In the genomic region with DNA sequence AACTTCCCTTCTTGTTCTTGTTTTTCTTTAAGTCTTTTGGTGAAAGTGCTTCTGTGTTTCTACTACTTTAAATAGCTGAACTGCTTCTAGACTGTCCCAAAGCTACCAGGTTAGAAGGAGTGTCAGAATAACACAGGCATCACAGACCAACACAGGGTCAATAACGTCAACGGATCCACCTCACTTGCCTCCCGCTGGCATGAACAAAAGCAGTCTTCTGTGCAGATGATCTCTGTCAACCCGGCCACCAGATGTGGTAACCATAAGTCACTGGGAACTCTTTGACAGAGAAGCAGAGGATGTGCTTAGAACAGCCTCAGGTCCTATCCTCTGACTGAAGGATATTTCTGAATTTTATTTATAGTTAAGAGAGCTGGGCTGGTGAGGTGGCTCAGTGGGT, we compare ENCODE assay signal across 21 mouse cellular contexts.
A peak's percentile ranks its signal among the peaks of the same experiment; 100 is the strongest.
DNase-seq lines count a peak whose midpoint lies in the region; ATAC-seq and TF ChIP-seq lines count a peak whose summit lies in the region.
"Had no signal": no experiment of that assay in that cellular context is flagged by ENCODE, and none has a peak within 500 bp of the region (broad histone marks: within the 10 kb centered on the region; RNA-seq: fewer than 3 reads in every experiment).

No protein-coding gene starts in this region.

- peaks cover 10% of the 10 kb centered on the region for H3K36me3 ChIP-seq in heart, embryonic 13.5 days
- H3K36me3 ChIP-seq in heart, adult 2 months (ENCODE audit: control insufficient read depth, insufficient read depth, low read length), result no peaks in the 10 kb centered on the region
- no peaks in the 10 kb centered on the region for H3K36me3 ChIP-seq in heart, embryonic 16.5 days (ENCODE audit: control insufficient read depth, insufficient read depth)
- H3K36me3 ChIP-seq: heart, embryonic 10.5 days; hindbrain, embryonic 12.5 days; hindbrain, embryonic 15.5 days had no signal

- peaks cover 43% of the 10 kb centered on the region for H3K4me1 ChIP-seq in heart, embryonic 13.5 days
- peaks cover 3% of the 10 kb centered on the region; the same call in 1 of the 2 replicates for H3K4me1 ChIP-seq in heart, adult 2 months (ENCODE audit: control insufficient read depth, insufficient read depth, low read length)
- peaks cover 21% of the 10 kb centered on the region for H3K4me1 ChIP-seq in heart, embryonic 16.5 days (ENCODE audit: control insufficient read depth, insufficient read depth, low read length)
- H3K4me1 ChIP-seq in lung, adult 2 months (ENCODE audit: control insufficient read depth, insufficient read depth, low read length), result peaks cover 3% of the 10 kb centered on the region; the same call in 1 of the 2 replicates
- H3K4me1 ChIP-seq: hindbrain, embryonic 12.5 days; hindbrain, embryonic 15.5 days had no signal

- H3K79me2 ChIP-seq in heart, adult 2 months (replicated peaks; ENCODE audit: control insufficient read depth, insufficient read depth, low read length), result no peaks in the 10 kb centered on the region

- no peak overlapping the region for H3K9ac ChIP-seq in heart, embryonic 13.5 days
- no peak overlapping the region for H3K9ac ChIP-seq in heart, adult 2 months (ENCODE audit: low read depth, low read length)
- no peak overlapping the region for H3K9ac ChIP-seq in heart, embryonic 16.5 days (ENCODE audit: low read length)
- H3K9ac ChIP-seq: forebrain, postnatal 0 days; hindbrain, embryonic 12.5 days; hindbrain, embryonic 15.5 days had no signal

- 89% methylated on average over 4 of the region's 4 CpGs for WGBS in heart, embryonic 13.5 days
- 87% methylated on average over 4 of the region's 4 CpGs for WGBS in heart, adult 2 months
- WGBS in heart, embryonic 16.5 days, result 81% methylated on average over 4 of the region's 4 CpGs
- WGBS in lung, adult 2 months, result 81% methylated on average over 4 of the region's 4 CpGs

- intact Hi-C loops in heart, adult 2 months (cut with DNase I), result no loop called here
- intact Hi-C loops in heart, postnatal 36 days (cut with DNase I), result no loop called here

- no peak overlapping the region for H3K4me2 ChIP-seq in heart, embryonic 13.5 days
- H3K4me2 ChIP-seq in heart, embryonic 16.5 days (ENCODE audit: low read depth, low read length), result no peak overlapping the region
- H3K4me2 ChIP-seq: hindbrain, embryonic 12.5 days; hindbrain, embryonic 15.5 days had no signal

- TF ChIP-seq POLR2A in heart, adult 2 months (IDR thresholded peaks at IDR 0.05; ENCODE audit: insufficient read depth, low read depth, low read length), result no peak
- no peak for TF ChIP-seq POLR2A in lung, adult 2 months (IDR thresholded peaks at IDR 0.05; ENCODE audit: borderline replicate concordance, extremely low read depth, low read depth, low read length)

- H3K27me3 ChIP-seq in heart, embryonic 13.5 days (replicated peaks), result no peaks in the 10 kb centered on the region
- no peaks in the 10 kb centered on the region for H3K27me3 ChIP-seq in heart, adult 2 months (ENCODE audit: control insufficient read depth, insufficient read depth, low read length)
- no peaks in the 10 kb centered on the region for H3K27me3 ChIP-seq in heart, embryonic 16.5 days (ENCODE audit: control insufficient read depth, insufficient read depth, low read length)
- H3K27me3 ChIP-seq: CH12.LX; hindbrain, embryonic 12.5 days; hindbrain, embryonic 15.5 days had no signal

- H3K4me3 ChIP-seq in heart, embryonic 13.5 days, result no peak overlapping the region
- no peak overlapping the region for H3K4me3 ChIP-seq in heart, adult 2 months
- no peak overlapping the region for H3K4me3 ChIP-seq in heart, embryonic 16.5 days (ENCODE audit: low read length)
- H3K4me3 ChIP-seq in lung, adult 2 months (replicated peaks; ENCODE audit: extremely low read depth, low read depth, low read length), result no peak overlapping the region
- H3K4me3 ChIP-seq: gastrocnemius, adult 2 months; heart, embryonic 10.5 days; hindbrain, embryonic 12.5 days; hindbrain, embryonic 15.5 days had no signal

- H3K27ac ChIP-seq in heart, embryonic 13.5 days (replicated peaks), result peak overlapping the region; percentile 80
- H3K27ac ChIP-seq in heart, adult 2 months, result no peak overlapping the region; the same call in 1 of the 2 replicates
- peak overlapping the region; percentile 82 for H3K27ac ChIP-seq in heart, embryonic 16.5 days (ENCODE audit: low read length)
- H3K27ac ChIP-seq: hindbrain, embryonic 12.5 days; hindbrain, embryonic 15.5 days had no signal

- no peak for TF ChIP-seq EP300 in heart, adult 2 months (IDR thresholded peaks at IDR 0.05; ENCODE audit: insufficient read depth, low read depth, low read length)

- no peak for DNase-seq in heart, adult 2 months
- no peak for DNase-seq in heart, postnatal 36 days
- peak; percentile 21 for DNase-seq in ES-CJ7 (ENCODE audit: low read depth, low spot score)
- peak; percentile 74 for DNase-seq in ZHBTc4 (ENCODE audit: low read depth, low spot score)
- DNase-seq in lung, adult 2 months, result no peak
- DNase-seq: adrenal gland, postnatal 10 days; adrenal gland, postnatal 36 days; B cell, adult 2 months; cerebellum, adult 18-20 months; cerebellum, adult 9-10 months; forebrain, postnatal 0 days; gastrocnemius, adult 2 months; gastrocnemius, postnatal 14 days; kidney, adult 18-20 months had no signal

- H3K9me3 ChIP-seq in heart, embryonic 13.5 days, result no peaks in the 10 kb centered on the region
- no peaks in the 10 kb centered on the region for H3K9me3 ChIP-seq in heart, embryonic 16.5 days (replicated peaks; ENCODE audit: control insufficient read depth, low read length)
- H3K9me3 ChIP-seq: heart, embryonic 10.5 days; hindbrain, embryonic 12.5 days; hindbrain, embryonic 15.5 days had no signal

- TF ChIP-seq CTCF in heart, adult 2 months (IDR thresholded peaks at IDR 0.05), result no peak
- TF ChIP-seq CTCF in lung, adult 2 months (IDR thresholded peaks at IDR 0.05; ENCODE audit: insufficient read depth, low read length), result no peak

- no peak for ATAC-seq in heart, embryonic 13.5 days (ENCODE audit: extremely low read depth, insufficient number of reproducible peaks, low FRiP score, low TSS enrichment)
- ATAC-seq in heart, embryonic 16.5 days (replicated peaks; ENCODE audit: extremely low read depth, insufficient read depth, low FRiP score), result no peak
- ATAC-seq: forebrain, embryonic 14.5 days; forebrain, postnatal 0 days had no signal

Comparison
In these comparisons a context has a peak if more than half of its experiments do, and no peak if none do; other contexts are left out.
1. DNase-seq: peak in ES-CJ7 (single experiment) and ZHBTc4 (single experiment); none in heart, adult 2 months (0 of 2), heart, postnatal 36 days (0 of 2) and lung, adult 2 months (single experiment).